Mouse (Mus musculus) retina, postnatal 7 days (tissue): Measurements from ENCODE around the gene Pear1.

Experiments used
- DNase-seq: peaks from one replicate; pipeline ENCODE4 v3.0.0-alpha.2; 2012; ENCODE audit warnings: low read depth, low spot score

Gene Pear1

DNA sequence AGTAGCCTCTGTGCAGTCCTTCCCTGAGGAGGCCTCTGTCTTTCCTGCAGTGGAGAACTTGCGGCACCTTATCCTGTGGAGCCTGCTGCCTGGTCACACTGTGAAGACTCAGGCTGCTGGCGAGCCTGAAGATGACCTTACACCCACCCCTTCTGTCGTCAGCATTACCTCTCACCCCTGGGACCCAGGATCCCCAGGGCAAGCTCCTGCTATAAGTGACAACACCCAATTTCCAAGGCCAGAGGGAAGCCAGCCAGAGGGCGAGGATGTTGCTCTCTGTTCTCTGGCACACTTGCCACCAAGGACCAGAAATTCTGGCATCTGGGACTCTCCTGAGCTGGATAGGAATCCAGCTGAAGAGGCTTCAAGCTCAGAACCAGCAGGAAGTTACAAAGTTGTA lies 91.0 kb downstream of the Pear1 start:
- DNase-seq: no peak

DNA sequence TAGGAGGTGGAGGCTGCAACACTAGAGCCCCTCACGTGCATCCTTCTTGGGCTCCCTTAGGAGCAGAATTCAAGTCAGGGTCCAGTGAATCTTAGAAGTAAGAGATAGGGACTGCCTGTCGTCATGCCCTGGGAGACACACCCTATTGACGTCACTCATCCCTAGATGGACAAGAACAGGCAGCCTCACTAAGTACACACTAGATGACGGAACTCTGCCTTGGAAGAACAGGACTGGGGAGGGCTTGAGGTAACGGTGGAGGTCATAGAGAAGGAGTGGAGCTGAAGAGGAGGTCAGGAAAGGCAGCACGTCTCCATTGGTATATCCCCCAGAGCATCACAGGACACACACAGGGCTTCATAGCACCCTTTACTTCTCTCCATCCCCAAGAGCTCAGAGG lies 95.4 kb downstream of the Pear1 start:
- DNase-seq: no peak

DNA sequence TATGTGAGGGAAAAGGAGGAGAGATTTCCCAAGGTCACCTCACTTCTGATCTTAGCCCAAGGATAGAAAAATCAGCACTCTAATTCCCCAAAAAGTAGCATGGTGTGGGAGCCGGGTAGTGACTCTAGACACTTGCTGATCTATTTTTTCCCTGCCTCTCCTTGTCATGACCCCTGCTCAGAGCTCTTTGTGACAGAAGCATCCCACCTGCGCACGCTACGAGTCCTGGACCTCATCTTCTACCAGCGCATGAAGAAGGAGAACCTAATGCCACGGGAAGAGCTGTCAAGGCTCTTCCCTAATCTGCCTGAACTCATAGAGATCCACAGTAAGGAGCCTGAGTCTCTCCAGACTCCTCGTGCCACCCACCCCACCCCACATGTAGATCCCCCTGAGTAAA lies 97.9 kb downstream of the Pear1 start:
- no peak for DNase-seq

DNA sequence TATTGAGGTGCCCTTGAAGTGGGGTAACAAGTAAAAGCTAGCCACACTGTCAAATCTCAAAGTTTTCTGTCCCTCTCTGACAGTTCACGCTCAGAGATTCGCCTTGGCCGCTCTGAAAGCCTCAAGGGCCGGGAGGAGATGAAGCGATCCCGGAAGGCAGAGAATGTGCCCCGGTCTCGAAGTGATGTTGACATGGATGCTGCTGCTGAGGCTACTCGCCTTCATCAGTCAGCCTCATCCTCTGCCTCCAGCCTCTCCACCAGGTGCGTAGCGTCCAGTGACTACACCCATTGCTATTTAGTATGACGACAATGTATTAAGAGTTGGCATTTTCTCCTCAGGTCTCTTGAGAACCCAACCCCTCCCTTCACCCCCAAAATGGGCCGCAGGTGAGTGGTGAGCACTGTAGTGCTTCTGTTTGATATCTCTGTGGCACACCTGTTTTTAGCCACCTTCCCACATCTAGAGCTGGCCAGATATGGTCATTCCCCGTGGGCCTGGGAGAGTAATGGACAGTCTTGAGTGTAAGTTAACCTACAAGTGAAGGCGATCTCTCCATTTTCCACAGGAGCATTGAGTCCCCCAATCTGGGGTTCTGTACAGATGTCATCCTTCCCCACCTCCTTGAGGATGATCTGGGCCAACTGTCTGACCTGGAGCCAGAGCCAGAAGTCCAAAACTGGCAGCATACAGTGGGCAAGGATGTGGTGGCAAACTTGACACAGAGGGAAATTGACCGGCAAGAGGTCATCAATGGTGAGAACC lies 98.5 kb downstream of the Pear1 start:
- no peak for DNase-seq

DNA sequence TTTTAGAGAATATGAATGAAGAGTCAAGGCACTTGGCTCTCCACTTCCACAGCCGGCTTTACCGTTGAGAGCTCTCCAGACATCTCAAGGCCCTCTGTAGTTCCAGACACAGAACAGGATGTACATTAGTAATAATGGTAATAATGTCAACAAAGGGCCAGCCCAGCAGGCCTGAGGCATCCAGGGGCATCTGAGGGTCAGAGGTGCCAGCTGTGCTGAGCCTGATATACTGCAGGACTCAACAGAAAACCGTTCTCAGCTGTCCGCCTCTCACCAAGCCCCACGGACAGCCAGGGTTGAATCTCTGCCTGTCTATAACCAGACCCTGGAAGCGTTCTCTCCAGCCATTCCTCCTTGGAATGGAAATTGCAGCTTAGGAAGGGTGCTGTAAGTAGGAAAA lies 99.5 kb downstream of the Pear1 start:
- no peak for DNase-seq

DNA sequence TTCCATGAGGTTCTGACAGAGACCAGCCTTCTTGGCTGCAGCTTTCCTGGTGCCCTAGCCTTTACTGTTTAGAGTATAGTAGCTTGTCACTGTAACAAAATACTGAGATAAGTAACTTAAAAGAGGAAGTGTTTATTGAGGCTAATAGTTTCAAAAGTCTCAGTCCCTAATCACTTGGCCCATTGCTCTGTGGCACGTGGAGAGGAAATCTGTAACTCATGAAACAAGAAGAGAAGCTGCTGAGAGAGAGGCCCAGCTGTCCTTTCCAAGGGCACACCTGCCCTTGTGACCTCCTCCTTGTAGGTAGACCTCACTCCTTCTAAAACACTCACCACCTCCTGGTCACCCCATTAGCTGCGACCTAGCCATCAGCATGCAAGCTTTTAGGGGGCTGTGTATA lies 105.6 kb downstream of the Pear1 start:
- DNase-seq: no peak
